Mouse (Mus musculus): Measurements from ENCODE around the gene Lamc2. TPM values are rescaled to one million over a fixed set of nuclear protein-coding genes. Genes with fewer than 3 reads are reported as not detected.

The Lamc2 gene
- total RNA-seq, 2 experiments from 2014 or later = not detected

- ATAC-seq (replicated peaks; ENCODE audit: poor library complexity, severe bottlenecking) = no peak
These were observed 56.1 kb downstream of the Lamc2 start for GRCm38 (mm10) chr1:153129992-153130713.

- no peak for ATAC-seq (replicated peaks; ENCODE audit: poor library complexity, severe bottlenecking)
These were observed 57.5 kb downstream of the Lamc2 start for GRCm38 (mm10) chr1:153128780-153129179.

- ATAC-seq (replicated peaks; ENCODE audit: poor library complexity, severe bottlenecking) = no peak
These were observed 58.6 kb downstream of the Lamc2 start for GRCm38 (mm10) chr1:153127622-153128021.

GRCm38 (mm10) chr1:153126491-153127381, 59.5 kb downstream of the Lamc2 start:
- no peak for ATAC-seq (replicated peaks; ENCODE audit: poor library complexity, severe bottlenecking)

- ATAC-seq (replicated peaks; ENCODE audit: poor library complexity, severe bottlenecking) = no peak
These were observed 60.7 kb downstream of the Lamc2 start for GRCm38 (mm10) chr1:153125287-153126275.

GRCm38 (mm10) chr1:153124502-153124901, 61.7 kb downstream of the Lamc2 start:
- ATAC-seq (replicated peaks; ENCODE audit: poor library complexity, severe bottlenecking) = no peak

- no peak for ATAC-seq (replicated peaks; ENCODE audit: poor library complexity, severe bottlenecking)
These were observed 63.5 kb downstream of the Lamc2 start for GRCm38 (mm10) chr1:153122764-153123163.

- no peak for ATAC-seq (replicated peaks; ENCODE audit: poor library complexity, severe bottlenecking)
These were observed 64.9 kb downstream of the Lamc2 start for GRCm38 (mm10) chr1:153121320-153121719.

GRCm38 (mm10) chr1:153120544-153120943, 65.7 kb downstream of the Lamc2 start:
- ATAC-seq (replicated peaks; ENCODE audit: poor library complexity, severe bottlenecking) = no peak

GRCm38 (mm10) chr1:153115315-153115714, 70.9 kb downstream of the Lamc2 start:
- ATAC-seq (replicated peaks; ENCODE audit: poor library complexity, severe bottlenecking) = no peak

GRCm38 (mm10) chr1:153111596-153111995, 74.7 kb downstream of the Lamc2 start:
- ATAC-seq (replicated peaks; ENCODE audit: poor library complexity, severe bottlenecking) = no peak

- no peak for ATAC-seq (replicated peaks; ENCODE audit: poor library complexity, severe bottlenecking)
These were observed 76.4 kb downstream of the Lamc2 start for GRCm38 (mm10) chr1:153109836-153110235.

GRCm38 (mm10) chr1:153109346-153109745, 76.9 kb downstream of the Lamc2 start:
- no peak for ATAC-seq (replicated peaks; ENCODE audit: poor library complexity, severe bottlenecking)

- ATAC-seq (replicated peaks; ENCODE audit: poor library complexity, severe bottlenecking) = no peak
These were observed 78.4 kb downstream of the Lamc2 start for GRCm38 (mm10) chr1:153107866-153108265.

- no peak for ATAC-seq (replicated peaks; ENCODE audit: poor library complexity, severe bottlenecking)
These were observed 81.4 kb downstream of the Lamc2 start for GRCm38 (mm10) chr1:153104804-153105203.

- no peak for ATAC-seq (replicated peaks; ENCODE audit: poor library complexity, severe bottlenecking)
These were observed 83.1 kb downstream of the Lamc2 start for GRCm38 (mm10) chr1:153103186-153103554.

GRCm38 (mm10) chr1:153102296-153103185, 83.7 kb downstream of the Lamc2 start:
- no peak for ATAC-seq (replicated peaks; ENCODE audit: poor library complexity, severe bottlenecking)

- peak; percentile 55; the same call in 1 of the 2 replicates for ATAC-seq (replicated peaks; ENCODE audit: poor library complexity, severe bottlenecking)
These were observed 84.8 kb downstream of the Lamc2 start for GRCm38 (mm10) chr1:153101327-153101880.

- no peak for ATAC-seq (replicated peaks; ENCODE audit: poor library complexity, severe bottlenecking)
These were observed 85.3 kb downstream of the Lamc2 start for GRCm38 (mm10) chr1:153100912-153101311.

All from granulocyte monocyte progenitor cell, adult 5-6 weeks (primary cell).